Mouse (Mus musculus): ENCODE measurements around the gene Rapgef4. TPM values are rescaled to one million over a fixed set of nuclear protein-coding genes. Genes with fewer than 3 reads are reported as not detected.

Rapgef4 gene
- polyA plus RNA-seq, 1 experiment from 2014 or later: 5.3 TPM

DNA sequence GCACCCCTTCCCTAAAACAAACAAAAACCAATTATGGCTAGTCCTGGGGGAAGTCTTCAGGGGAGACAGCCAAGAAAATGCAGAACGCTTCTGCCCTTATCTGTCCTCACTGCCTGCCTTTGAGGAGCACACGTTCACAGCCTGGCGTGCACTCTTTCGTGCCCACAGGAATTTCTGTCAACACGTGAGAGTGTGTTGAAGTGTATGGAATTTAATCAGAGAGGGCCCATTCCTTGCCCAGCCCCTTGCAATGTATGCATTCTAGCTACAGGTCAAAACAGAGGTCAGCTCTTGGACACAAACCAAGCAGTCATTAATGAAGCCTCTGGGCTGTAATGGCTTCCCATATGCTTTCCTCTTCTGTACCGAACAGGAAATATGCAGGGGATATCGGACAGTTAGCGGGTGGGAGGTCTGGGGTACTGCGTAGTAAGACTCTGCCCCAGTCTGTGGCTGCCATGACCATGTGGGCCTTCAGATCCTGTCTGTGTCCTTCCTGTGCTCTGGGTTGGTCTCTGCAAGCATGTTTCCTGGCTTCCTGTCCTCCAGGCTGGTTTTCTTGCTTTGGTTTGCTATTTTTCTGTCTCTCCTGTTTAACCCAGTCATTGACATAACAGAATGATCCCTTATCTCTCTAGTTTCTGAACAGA, 188.5 kb downstream of the Rapgef4 start:
- H3K4me3 ChIP-seq: no peak overlapping the region
- no peaks in the 10 kb centered on the region for H3K9me3 ChIP-seq (replicated peaks)
- ATAC-seq (ENCODE audit: insufficient number of reproducible peaks, low FRiP score): peak; percentile 65; the same call in 1 of the 2 replicates
- peak overlapping the region; percentile 79 for H3K27ac ChIP-seq (ENCODE audit: poor library complexity, severe bottlenecking)
- 18% methylated on average over 9 of the region's 9 CpGs for WGBS
- peaks cover 43% of the 10 kb centered on the region for H3K4me1 ChIP-seq (replicated peaks)
- 0 out of 2 replicates have a peak overlapping the region, but pooled peaks have one; percentile 12 for H3K4me2 ChIP-seq
- H3K27me3 ChIP-seq (replicated peaks): no peaks in the 10 kb centered on the region
- no peaks in the 10 kb centered on the region for H3K36me3 ChIP-seq
- H3K9ac ChIP-seq: no peak overlapping the region

DNA sequence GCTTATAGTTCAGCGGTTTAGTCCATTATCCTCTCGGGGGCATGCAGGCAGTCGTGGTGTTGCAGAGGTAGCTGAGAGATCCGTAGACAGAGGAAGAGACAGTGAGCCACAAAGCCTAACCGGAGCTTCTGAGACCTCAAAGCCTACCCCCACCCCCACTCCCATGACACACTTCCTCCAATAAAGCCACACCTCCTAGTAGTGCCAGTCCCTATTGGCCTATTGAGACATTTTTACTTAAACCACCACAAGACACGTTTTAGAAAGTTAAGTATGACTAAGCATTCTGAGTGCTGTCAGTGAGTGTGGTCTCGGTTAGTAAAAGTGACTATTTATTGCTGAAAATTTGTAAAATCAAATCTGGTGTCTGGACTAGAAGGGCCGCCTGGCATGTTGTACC, 189.5 kb downstream of the Rapgef4 start:
- Histone ChIP-seq H3K9me3 (replicated peaks) (no peaks in the 10 kb centered on the region), H3K4me3 (no peak overlapping the region), H3K27me3 (replicated peaks) (no peaks in the 10 kb centered on the region), H3K36me3 (no peaks in the 10 kb centered on the region), H3K27ac (ENCODE audit: poor library complexity, severe bottlenecking) (no peak overlapping the region), H3K4me2 (no peak overlapping the region), H3K9ac (no peak overlapping the region), H3K4me1 (replicated peaks) (peaks cover 45% of the 10 kb centered on the region)
- 78% methylated on average over 8 of the region's 8 CpGs for WGBS
- no peak for ATAC-seq (ENCODE audit: insufficient number of reproducible peaks, low FRiP score)

DNA sequence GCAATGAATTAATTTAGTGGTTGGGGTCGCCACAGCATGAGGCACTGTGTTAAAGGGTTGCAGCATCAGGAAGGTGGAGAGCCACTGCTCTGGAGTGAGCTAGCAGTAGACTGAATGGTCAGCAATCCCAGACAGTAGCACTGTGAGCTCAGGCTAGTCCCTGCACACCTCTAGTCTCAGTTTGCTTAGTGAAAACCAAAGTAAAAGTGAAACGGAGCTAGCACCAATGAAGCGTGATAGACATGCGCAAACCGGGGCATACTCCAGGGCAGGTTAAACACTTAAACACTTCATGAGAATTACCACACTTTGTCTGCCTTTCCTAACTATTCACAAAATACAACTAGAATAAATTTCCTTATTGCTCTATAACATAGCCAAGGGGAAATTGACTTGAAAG, 190.2 kb downstream of the Rapgef4 start:
- H3K4me2 ChIP-seq: no peak overlapping the region
- H3K9ac ChIP-seq: no peak overlapping the region
- H3K4me1 ChIP-seq (replicated peaks): peaks cover 52% of the 10 kb centered on the region
- no peak overlapping the region for H3K27ac ChIP-seq (ENCODE audit: poor library complexity, severe bottlenecking)
- H3K27me3 ChIP-seq (replicated peaks): no peaks in the 10 kb centered on the region
- ATAC-seq (ENCODE audit: insufficient number of reproducible peaks, low FRiP score): no peak
- no peaks in the 10 kb centered on the region for H3K9me3 ChIP-seq (replicated peaks)
- H3K36me3 ChIP-seq: no peaks in the 10 kb centered on the region
- no peak overlapping the region for H3K4me3 ChIP-seq
- 89% methylated on average over 5 of the region's 5 CpGs for WGBS

DNA sequence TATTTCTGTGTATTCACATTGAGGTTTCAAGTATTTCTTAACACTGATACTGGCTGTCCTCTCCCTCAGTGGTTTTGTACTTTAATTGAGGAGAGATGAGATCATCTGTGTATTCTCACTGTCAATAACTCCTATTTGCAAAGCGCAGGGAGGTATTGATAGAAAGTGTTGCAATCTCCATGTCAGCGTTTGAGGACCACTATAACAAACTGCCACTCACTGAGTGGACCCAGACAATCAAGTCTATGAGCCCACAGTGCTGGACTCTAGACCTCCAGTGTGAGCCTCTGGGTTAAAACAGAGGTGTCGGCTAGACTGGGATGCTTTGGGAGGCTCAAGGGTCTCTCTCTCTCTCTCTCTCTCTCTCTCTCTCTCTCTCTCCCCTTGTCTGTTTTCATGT, 192.0 kb downstream of the Rapgef4 start:
- Histone ChIP-seq H3K4me3 (no peak overlapping the region), H3K27ac (ENCODE audit: poor library complexity, severe bottlenecking) (no peak overlapping the region), H3K36me3 (no peaks in the 10 kb centered on the region), H3K9me3 (replicated peaks) (no peaks in the 10 kb centered on the region), H3K4me1 (replicated peaks) (peaks cover 56% of the 10 kb centered on the region), H3K4me2 (no peak overlapping the region), H3K27me3 (replicated peaks) (no peaks in the 10 kb centered on the region), H3K9ac (no peak overlapping the region)
- WGBS: 33% methylated on average over 3 of the region's 3 CpGs
- no peak for ATAC-seq (ENCODE audit: insufficient number of reproducible peaks, low FRiP score)

DNA sequence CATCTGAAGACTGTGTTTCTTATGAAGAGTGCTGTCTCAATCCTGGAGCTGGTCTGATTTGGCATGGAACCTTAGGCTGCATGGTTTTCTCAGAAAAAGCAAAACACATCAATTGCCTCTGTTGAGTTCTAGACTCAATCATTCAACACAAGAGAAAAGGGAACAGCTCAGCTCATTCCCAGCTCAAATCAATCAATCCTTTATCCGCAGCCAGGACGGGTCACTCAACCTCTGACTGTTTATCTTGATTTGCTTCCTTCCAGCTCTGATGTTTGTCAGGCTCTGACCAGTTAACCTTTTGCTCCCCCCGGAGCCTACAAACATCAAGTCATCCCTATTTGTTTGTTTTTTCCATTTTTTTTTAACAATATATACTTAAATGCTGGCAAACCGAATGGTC, 192.8 kb downstream of the Rapgef4 start:
- 47% methylated on average over 4 of the region's 4 CpGs for WGBS
- Histone ChIP-seq H3K4me2 (no peak overlapping the region), H3K4me1 (replicated peaks) (peaks cover 51% of the 10 kb centered on the region), H3K27ac (ENCODE audit: poor library complexity, severe bottlenecking) (no peak overlapping the region), H3K27me3 (replicated peaks) (no peaks in the 10 kb centered on the region), H3K9me3 (replicated peaks) (no peaks in the 10 kb centered on the region), H3K9ac (no peak overlapping the region), H3K36me3 (no peaks in the 10 kb centered on the region), H3K4me3 (no peak overlapping the region)
- ATAC-seq (ENCODE audit: insufficient number of reproducible peaks, low FRiP score): no peak

DNA sequence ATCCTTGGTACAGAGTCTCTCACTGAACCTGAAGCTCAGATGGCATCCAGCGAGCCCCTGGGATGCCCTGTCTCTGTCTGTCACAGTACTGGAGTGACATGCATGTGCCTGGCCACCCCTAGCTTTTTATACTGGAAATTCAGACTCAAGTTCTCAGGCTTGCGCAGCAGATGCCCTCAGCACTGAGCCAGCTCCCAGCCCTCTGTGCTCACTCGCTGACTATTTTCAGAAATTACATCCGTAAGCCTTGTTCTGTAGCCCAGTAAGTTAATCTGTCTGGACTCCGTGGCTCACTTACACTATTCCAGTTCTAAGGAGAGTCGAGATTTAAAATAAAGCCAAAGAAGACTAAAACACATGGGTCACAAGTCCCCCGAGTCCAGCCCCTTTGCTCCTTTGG, 194.5 kb downstream of the Rapgef4 start:
- Histone ChIP-seq H3K36me3 (no peaks in the 10 kb centered on the region), H3K4me3 (no peak overlapping the region), H3K4me1 (replicated peaks) (peaks cover 37% of the 10 kb centered on the region), H3K27ac (ENCODE audit: poor library complexity, severe bottlenecking) (peak overlapping the region; percentile 56), H3K4me2 (no peak overlapping the region), H3K27me3 (replicated peaks) (no peaks in the 10 kb centered on the region), H3K9ac (no peak overlapping the region), H3K9me3 (replicated peaks) (no peaks in the 10 kb centered on the region)
- no peak for ATAC-seq (ENCODE audit: insufficient number of reproducible peaks, low FRiP score)
- 62% methylated on average over 7 of the region's 7 CpGs for WGBS

DNA sequence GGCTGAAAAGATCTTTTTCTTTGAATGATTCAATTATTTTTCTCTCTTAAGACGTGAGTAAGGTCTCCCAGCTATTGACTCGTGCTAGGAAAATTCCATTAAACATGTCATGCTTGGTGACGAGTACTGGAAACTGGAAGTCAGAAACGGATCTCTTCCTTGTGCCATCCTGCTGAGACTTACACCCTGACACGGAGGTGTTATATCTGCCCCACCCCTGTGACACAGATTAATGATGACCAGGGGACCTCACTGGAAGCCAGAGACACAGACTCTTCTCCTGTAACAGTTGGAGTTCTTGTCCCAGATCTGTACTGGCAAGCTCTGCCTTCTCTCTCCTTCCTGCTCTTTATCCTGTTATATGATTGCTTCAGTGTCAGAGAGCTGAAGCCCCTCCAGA, 194.9 kb downstream of the Rapgef4 start:
- peak; percentile 33; the same call in 1 of the 2 replicates for ATAC-seq (ENCODE audit: insufficient number of reproducible peaks, low FRiP score)
- WGBS: 23% methylated on average over 5 of the region's 5 CpGs
- no peak overlapping the region for H3K9ac ChIP-seq

DNA sequence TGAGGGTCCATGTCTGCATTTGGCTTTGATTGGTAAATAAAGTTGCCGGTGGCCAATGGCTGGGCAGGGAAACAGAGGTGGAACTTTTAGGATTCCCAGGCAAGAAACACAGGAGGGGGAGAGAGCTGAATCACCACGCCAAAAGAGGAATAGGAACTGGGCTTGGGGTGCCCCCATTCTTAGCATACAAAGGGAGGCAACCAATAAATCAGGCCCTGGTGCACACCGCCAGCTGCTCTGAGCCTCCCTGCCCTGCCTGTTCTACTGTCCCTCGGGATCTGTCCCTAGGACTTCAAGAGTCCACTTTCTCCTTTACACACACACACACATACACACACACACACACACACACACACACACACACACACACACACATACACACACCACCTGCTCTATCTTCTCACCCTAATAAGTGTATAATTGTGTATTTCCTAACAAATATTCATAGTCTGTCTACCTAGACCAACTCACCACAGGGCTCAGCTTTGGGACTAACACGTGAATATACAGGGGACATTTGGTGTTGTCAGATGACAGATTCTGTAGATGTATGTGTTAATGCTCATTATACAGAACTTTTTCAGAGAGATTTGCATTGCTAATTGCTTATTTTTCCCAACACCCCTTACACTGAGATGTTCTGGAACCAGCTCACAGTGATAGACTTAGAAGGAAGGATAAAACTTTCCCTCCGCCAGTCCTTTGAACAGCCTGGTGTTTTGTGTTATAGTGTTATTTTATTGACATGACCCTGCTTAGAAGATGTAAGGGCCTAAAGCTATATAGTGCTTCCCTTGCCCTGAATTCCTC, 196.4 kb downstream of the Rapgef4 start:
- Histone ChIP-seq H3K27ac (ENCODE audit: poor library complexity, severe bottlenecking) (no peak overlapping the region), H3K9ac (no peak overlapping the region), H3K4me2 (no peak overlapping the region), H3K4me3 (no peak overlapping the region), H3K9me3 (replicated peaks) (no peaks in the 10 kb centered on the region), H3K27me3 (replicated peaks) (no peaks in the 10 kb centered on the region), H3K4me1 (replicated peaks) (peaks cover 37% of the 10 kb centered on the region), H3K36me3 (no peaks in the 10 kb centered on the region)
- 82% methylated on average over 6 of the region's 6 CpGs for WGBS
- ATAC-seq (ENCODE audit: insufficient number of reproducible peaks, low FRiP score): no peak

More for the DNA sequence above, 194.9 kb downstream of the Rapgef4 start:
- peak overlapping the region; percentile 56; the same call in 1 of the 2 replicates for H3K27ac ChIP-seq (ENCODE audit: poor library complexity, severe bottlenecking)
- peak overlapping the region; percentile 20 for H3K4me2 ChIP-seq
- H3K4me1 ChIP-seq (replicated peaks): peaks cover 37% of the 10 kb centered on the region
- no peaks in the 10 kb centered on the region for H3K27me3 ChIP-seq (replicated peaks)
- H3K4me3 ChIP-seq: no peak overlapping the region
- no peaks in the 10 kb centered on the region for H3K9me3 ChIP-seq (replicated peaks)
- H3K36me3 ChIP-seq: no peaks in the 10 kb centered on the region

DNA sequence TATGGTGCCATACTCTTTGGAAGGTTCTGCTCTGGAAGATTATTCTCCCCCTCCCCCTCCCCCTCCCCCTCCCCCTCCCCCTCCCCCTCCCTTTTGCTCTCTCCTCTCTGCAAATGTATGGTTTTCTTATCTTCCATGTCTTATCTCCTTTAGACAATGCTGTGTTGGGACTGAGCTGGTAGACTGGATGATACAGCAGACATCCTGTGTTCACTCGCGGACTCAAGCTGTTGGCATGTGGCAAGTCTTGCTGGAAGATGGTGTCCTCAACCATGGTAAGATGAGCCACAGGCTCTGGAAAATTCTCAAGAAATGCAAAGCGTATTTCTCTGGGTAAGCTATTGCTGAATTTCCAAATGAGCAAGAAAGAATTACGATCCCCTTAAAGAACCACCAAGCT, 197.0 kb downstream of the Rapgef4 start:
- no peaks in the 10 kb centered on the region for H3K9me3 ChIP-seq (replicated peaks)
- H3K4me1 ChIP-seq (replicated peaks): peaks cover 31% of the 10 kb centered on the region
- H3K4me3 ChIP-seq: no peak overlapping the region
- ATAC-seq (ENCODE audit: insufficient number of reproducible peaks, low FRiP score): no peak
- no peak overlapping the region for H3K4me2 ChIP-seq
- H3K27me3 ChIP-seq (replicated peaks): no peaks in the 10 kb centered on the region
- H3K27ac ChIP-seq (ENCODE audit: poor library complexity, severe bottlenecking): no peak overlapping the region
- H3K9ac ChIP-seq: no peak overlapping the region
- WGBS: 69% methylated on average over 4 of the region's 4 CpGs
- no peaks in the 10 kb centered on the region for H3K36me3 ChIP-seq

DNA sequence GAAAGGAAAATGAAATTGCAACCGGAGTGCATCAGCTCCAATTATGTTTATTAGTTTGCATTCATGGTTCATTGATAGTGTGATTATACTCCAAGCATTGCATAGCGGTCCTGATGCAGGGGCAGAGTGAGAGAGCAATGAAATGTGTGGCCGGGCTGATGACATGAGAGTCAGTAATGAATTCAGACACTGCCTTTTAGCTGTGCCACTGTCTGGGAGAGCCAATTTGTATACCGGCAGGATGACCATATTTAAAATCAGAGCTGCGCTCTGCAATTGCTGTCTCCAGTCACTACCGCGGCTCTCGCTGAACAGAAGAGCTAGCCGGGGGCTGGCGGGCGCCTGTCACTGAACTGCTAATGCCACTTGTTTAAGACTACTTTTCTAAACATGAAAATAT, 197.5 kb downstream of the Rapgef4 start:
- no peak for ATAC-seq (ENCODE audit: insufficient number of reproducible peaks, low FRiP score)
- no peak overlapping the region for H3K4me2 ChIP-seq
- H3K4me1 ChIP-seq (replicated peaks): peaks cover 26% of the 10 kb centered on the region
- H3K4me3 ChIP-seq: no peak overlapping the region
- H3K9me3 ChIP-seq (replicated peaks): no peaks in the 10 kb centered on the region
- H3K27me3 ChIP-seq (replicated peaks): no peaks in the 10 kb centered on the region
- H3K36me3 ChIP-seq: no peaks in the 10 kb centered on the region
- no peak overlapping the region for H3K27ac ChIP-seq (ENCODE audit: poor library complexity, severe bottlenecking)
- WGBS: 89% methylated on average over 11 of the region's 11 CpGs
- H3K9ac ChIP-seq: no peak overlapping the region

DNA sequence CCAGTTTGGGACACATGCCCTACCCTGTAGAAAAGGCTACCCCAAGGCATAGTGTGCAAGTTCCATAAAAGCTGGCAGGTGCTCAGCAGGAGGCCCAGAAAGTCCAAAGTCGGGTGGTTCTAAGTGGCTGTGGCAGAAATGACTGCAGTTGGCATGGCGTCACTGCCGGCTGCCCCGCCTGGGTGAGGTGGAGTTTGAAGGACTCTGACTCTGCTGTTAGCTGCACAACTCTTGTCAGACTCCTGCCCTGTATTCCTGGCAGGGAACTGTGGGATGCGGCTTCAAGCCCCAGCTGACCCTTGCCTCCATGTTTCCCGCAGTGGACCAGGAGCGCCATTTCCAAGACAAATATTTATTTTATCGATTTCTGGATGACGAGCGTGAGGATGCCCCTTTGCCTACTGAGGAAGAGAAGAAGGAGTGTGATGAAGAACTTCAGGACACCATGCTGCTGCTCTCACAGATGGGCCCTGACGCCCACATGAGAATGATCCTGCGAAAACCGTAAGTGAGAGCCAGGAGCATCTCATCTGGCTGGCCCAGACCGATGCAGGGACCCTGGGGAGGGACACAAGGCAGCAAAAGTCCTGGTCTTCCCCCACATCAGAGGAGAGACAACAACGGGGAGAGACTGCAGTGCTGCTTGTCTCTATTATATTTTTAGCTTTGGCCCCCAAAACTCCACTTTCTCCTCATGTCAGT, 198.7 kb downstream of the Rapgef4 start:
- Histone ChIP-seq H3K4me3 (no peak overlapping the region), H3K27ac (ENCODE audit: poor library complexity, severe bottlenecking) (no peak overlapping the region), H3K9me3 (replicated peaks) (no peaks in the 10 kb centered on the region), H3K27me3 (replicated peaks) (no peaks in the 10 kb centered on the region), H3K36me3 (no peaks in the 10 kb centered on the region), H3K9ac (no peak overlapping the region), H3K4me1 (replicated peaks) (peaks cover 22% of the 10 kb centered on the region), H3K4me2 (no peak overlapping the region)
- WGBS: 89% methylated on average over 15 of the region's 15 CpGs
- ATAC-seq (ENCODE audit: insufficient number of reproducible peaks, low FRiP score): no peak
